Mouse (Mus musculus): ENCODE measurements at regions not wholly inside any gene's neighbourhood (a gene's known extent, or its start where the extent isn't known, plus 50 kb on each side); places are given as distances from the start of the nearest gene placed in this dataset.
A peak's percentile ranks its signal among the peaks of the same experiment; 100 is the strongest.

- no peak for DNase-seq (ENCODE audit: low spot score in 2 of 2)
These were observed 574.6 kb downstream of the Stpg2 start for GRCm38 (mm10) chr3:139780054-139780453.

DNA sequence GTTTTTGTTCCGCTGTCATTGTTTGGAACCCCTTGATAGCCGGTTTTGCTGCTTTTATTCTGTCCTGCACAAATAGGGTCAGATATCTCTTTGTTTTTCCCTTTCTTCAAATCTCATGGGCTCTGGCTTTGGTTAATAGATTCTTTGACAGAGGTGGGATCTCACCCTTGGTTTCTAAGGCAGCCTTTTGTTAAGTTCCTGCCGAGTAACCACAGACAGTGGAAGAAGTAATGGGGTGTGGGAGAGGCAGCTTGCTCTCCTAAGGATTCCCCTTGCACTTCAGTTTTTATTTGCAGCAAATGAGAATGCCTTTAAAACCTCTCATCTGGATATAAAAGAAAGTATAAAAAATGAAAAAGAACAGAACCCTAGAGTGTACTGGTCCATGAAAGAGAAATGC is 577.9 kb downstream of the Stpg2 start:
- DNase-seq (ENCODE audit: low spot score in 2 of 2), result no peak

DNA sequence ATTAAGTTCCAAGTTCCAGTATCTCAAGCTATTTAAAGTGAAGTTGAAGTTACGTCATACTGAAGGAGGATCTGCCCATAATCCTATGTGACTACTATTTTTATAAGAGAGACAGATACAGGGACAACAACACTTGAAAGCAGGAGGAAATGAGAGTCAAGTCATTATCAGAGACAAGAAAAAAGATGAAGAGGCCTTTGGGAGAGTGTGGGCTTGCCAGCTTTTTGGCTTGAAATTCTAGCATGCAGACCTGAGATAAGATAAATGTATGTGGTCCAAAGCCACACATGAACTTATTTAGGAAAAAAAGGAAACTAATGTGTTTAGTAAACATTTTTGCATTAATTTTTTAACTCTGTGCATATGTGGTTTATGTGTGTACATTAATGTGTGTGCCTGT is 581.0 kb downstream of the Stpg2 start:
- no peak for DNase-seq (ENCODE audit: low spot score in 2 of 2)

DNA sequence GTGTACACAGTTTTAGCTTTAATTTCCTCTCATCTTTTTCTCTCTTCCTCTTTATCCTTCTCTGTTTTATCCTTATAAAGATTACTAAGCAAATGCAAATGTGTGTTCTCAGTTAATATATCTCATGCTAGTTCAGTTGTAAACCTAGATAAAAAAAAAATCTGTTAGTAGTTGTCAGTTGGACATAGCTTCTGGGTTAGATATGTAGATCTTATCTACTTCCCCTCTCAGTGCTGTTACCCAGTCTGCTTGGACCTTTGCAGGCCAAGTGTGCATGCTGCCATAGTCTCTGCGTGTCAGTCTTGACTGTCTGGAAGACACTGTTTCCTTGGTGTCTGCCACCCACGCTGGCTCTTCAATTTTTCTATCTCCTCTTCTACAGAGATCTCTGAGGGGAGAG is 583.4 kb downstream of the Stpg2 start:
- no peak for DNase-seq (ENCODE audit: low spot score in 2 of 2)

DNA sequence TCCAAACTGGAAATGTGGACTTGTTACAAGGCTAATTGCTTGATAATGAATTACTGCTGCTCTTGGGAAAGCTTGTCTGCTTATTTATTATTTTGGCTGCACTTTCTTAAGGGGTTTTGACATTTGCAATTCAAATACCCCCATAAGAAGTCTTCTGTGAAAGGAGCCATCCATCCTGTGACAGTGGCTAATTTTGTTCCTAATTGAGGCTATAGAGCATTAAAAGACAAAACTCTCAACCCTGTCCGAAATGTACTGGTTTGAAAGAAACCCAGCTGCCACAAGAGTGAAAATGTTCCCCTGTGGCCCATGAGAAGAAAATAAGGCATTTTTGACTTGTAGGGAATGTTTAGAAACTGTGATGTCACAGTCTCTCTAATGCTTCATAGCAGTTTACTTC is 591.2 kb downstream of the Stpg2 start:
- no peak for DNase-seq (ENCODE audit: low spot score in 2 of 2)

- DNase-seq (ENCODE audit: low spot score in 2 of 2), result no peak
These were observed 593.6 kb downstream of the Stpg2 start for GRCm38 (mm10) chr3:139799059-139799458.

DNA sequence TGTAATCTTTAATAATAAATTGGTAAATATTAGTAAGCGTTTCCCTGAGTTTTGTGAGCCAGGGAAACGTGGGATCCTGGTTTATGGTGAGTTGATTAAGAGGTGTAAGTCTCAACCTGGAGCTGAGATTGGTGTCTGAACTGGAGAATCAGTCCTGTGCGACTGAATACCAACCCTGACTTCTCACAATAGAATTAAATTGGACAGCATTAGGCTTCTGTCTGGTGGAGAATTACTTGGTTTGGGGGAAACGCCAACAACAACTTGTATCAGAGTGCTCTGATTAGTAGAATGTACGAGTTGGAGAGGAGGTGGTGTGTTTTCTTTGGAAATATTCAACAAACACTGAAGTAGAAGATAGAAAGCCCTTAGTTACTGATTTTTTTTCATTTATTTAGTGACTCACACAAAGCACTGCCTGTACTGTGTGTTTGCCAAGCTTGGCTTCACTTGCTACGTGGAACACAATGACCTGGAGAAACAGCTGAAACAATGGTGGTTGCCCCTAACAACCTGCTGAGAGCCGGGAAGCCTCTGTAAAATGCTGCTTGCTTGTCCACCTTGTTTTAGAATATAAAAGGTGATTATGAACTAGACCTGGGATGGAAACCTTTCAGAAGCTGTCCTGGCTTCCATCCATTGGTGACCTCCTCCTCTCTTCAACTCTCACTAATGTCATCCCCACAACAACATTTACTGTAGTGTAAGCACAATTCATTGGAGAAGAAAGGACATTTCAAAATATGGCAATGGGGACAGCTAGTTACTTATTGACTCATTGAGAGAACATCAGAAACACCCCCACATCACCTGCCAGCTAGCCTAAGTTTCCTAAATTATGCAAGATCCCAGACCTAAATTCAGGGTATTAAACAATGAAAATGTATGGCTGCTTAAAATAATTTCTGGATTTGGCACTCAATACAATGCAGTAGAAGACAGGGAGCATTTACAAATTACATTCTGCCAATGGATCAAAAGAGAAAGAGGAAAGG is 597.5 kb downstream of the Stpg2 start:
- peak; percentile 3 to 4 for DNase-seq (ENCODE audit: low spot score in 2 of 2)

DNA sequence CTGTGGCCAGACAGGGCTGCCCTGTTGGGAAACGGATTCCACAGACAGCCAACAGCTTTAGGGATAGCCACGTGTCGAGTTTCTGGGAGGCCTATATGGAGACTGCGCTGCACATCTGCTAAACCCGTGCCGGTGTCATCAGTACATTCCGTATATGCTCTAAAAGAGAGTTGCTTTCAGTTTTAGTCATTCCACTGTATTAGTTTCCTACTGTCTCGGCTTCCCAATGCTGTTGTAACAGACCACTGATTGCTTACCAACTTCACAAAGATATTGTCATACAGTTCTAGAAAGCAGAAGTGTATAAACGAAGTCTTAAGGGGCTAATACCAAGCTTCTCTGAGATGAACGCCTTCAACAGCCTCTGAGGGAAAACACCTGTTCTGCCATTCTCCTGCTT is 622.5 kb downstream of the Stpg2 start:
- DNase-seq (ENCODE audit: low spot score in 2 of 2), result no peak

GRCm38 (mm10) chr3:139828581-139828980 is 623.1 kb downstream of the Stpg2 start:
- DNase-seq (ENCODE audit: low spot score in 2 of 2), result no peak

DNA sequence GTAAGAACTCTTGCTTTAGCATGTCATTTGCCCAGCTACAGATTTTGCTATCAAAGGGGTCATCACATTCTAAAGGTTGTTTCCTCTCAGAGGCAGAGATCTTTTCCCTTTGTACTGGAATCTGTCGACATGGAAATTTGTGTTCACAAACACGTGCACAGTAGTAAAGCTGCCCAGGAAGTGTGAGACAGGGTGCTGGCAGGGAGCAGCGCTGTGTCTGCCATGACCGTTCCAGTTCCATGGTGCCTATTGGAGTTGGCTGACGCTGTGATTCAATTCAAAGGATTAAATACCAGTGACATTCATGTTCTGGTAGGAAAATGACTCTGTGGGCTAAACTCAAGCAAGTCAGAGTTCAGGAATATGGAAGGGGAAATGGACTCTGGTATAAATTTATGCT is 627.1 kb downstream of the Stpg2 start:
- no peak for DNase-seq (ENCODE audit: low spot score in 2 of 2)

- DNase-seq (ENCODE audit: low spot score in 2 of 2), result no peak
These were observed 636.5 kb downstream of the Stpg2 start for GRCm38 (mm10) chr3:139842015-139842414.

GRCm38 (mm10) chr3:139842988-139843605 is 637.6 kb downstream of the Stpg2 start:
- no peak for DNase-seq (ENCODE audit: low spot score in 2 of 2)

DNA sequence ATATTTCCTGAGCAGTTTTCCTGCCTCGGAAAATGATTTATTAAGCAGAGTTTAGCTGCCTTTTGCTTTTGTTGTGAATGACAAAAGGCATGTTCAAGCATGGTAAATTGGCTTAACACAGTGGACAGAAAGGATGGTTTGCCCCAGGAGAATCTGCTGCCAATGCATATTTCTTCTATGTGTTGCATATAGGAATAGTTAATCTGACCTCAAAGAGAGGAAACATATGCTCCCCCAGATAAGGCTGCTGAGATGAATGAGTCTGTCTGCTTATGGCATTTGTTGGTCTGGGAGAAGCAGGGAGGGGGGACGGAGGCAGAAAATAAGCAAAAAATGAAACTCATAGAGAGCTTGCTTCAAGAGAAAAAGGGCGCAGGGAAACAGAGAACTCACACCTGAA is 638.9 kb downstream of the Stpg2 start:
- DNase-seq (ENCODE audit: low spot score in 2 of 2), result no peak

GRCm38 (mm10) chr3:139847826-139848225 is 642.3 kb downstream of the Stpg2 start:
- no peak for DNase-seq (ENCODE audit: low spot score in 2 of 2)

DNA sequence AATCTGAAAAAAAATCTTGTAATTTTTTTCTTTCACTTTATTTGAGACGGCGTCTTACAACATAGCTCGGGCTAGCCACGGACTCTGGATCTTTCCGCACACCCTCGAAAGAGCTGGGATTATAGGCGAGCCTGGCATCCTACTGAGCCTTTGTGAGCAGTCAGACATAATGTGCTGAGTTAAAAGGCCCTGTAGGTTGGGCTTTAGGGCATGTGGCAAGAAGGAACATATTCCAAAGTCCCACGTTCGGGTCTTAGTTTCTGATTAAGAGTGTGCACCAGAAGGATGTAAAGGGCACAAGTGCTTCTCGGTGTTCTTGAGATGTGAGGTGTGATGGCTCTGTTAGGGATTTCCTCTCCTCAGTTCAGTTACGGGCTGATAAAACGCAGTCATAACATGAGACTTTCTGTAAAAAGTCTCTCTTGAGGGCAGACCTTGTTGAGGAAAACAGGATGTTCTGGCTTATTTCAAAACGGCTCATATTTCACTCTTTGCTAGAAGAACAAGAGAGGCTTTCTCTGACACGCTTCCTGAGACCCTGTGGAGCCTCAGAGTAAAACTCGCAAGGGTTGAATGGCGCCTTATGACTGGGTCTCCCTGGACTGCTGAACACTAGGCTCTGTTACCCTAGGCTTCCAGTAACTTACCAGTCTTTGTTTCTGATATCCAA is 654.6 kb downstream of the Stpg2 start:
- no peak for DNase-seq (ENCODE audit: low spot score in 2 of 2)

- DNase-seq (ENCODE audit: low spot score in 2 of 2), result no peak
These were observed 655.4 kb downstream of the Stpg2 start for GRCm38 (mm10) chr3:139860831-139861371.

DNA sequence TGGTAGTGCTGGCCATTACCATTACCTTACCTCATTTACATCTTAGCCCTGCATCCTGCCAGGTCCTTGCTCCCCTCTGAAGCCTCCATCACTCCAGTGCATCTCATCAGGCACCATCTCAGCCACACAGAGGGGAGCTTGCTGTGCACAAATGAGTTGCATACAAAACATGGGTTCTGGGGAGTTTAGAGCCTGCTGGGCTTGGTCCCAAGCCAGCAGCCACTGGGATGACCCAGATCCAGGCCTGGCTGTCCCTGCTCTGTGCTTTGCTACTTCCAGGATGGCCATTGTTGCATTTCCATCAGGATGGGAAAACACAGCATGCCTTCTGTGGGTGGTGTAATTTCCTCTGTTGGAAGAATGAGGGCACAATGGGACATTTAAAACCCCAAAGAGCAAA is 660.8 kb downstream of the Stpg2 start:
- no peak for DNase-seq (ENCODE audit: low spot score in 2 of 2)

DNA sequence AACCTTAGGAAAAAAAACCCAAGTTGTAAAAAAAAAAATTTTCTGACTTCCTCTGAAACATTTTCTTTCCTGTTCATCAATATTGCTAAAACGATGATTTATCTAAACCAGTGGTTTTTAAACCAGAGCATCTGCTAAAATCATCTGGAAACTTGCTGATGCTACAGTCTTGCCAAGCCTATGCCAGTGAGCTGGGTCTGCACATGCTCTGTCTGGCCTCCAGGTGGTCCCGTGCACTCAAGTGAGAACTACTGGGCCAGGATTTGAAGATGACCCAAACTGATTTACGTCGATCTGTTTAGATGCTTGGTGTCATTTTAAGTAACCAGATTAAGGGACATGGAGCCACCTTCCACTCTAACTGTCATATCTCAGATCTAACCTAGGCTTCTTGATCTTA is 661.5 kb downstream of the Stpg2 start:
- no peak for DNase-seq (ENCODE audit: low spot score in 2 of 2)

DNA sequence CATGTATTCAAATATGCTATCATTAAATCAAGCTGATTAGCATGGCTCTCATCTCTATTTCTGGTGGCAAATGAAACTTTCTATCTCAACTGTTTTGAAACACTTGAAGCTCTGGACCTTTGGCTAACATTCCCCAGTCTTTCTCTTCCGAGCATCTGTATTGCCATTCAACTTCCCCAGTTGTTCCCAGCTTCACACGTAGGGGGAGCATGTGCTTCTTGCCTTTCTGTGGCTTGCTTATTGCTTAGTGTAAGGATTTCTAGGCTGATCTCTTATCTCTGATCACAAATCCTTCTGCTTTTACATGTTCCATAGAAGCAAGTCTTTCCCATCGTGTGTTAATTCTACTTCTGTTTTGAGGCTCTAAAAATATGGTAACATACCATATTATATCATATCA is 662.0 kb downstream of the Stpg2 start:
- no peak for DNase-seq (ENCODE audit: low spot score in 2 of 2)

DNA sequence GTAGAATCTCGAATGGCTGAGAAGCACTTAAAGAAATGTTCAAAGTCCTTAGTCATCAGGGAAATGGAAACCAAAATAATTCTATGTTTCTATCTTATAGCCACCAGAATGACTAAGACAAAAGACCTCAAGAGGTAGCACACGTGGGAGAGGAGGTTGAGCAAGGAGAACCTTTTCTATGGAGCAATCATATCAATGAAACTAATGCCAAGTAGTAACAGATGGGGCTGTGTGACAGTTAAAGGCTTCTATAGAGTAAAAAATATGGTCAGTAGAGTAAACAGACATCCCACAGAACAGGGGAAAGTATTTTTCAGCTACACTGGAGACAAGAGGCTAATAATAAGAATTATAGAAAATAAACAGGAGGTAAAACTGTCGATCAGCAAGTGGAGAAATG is 664.3 kb downstream of the Stpg2 start:
- DNase-seq (ENCODE audit: low spot score in 2 of 2), result no peak

GRCm38 (mm10) chr3:139885942-139886860 is 680.7 kb downstream of the Stpg2 start:
- no peak for DNase-seq (ENCODE audit: low spot score in 2 of 2)
